Comparison of ENCODE assay signal across 13 mouse cellular contexts in the genomic region with DNA sequence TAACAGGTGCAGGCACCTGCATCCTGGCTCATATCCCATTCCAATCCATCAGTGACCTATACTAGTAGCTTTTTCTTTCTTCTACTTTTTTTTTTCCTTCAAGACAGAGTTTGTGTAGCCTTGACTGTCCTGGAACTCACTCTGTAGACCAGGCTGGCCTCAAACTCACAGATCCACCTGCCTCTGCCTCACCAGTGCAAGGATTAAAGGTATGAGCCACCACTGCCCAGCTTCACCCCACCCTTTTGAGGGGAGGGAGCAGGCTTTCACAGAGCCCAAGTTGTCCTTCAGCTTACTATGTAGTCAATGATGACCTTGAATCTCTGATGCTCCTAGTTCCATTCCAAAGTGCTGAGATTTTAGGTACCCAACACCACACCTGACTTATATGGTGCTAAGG. TPM values are rescaled to one million over a fixed set of nuclear protein-coding genes. Genes with fewer than 3 reads are reported as not detected.
A peak's percentile ranks its signal among the peaks of the same experiment; 100 is the strongest.
DNase-seq lines count a peak whose midpoint lies in the region; ATAC-seq and TF ChIP-seq lines count a peak whose summit lies in the region.
"Had no signal": no experiment of that assay in that cellular context is flagged by ENCODE, and none has a peak within 500 bp of the region (broad histone marks: within the 10 kb centered on the region; RNA-seq: fewer than 3 reads in every experiment).

No protein-coding gene starts in this region.

- DNase-seq in forebrain, embryonic 14.5 days (ENCODE audit: low spot score), result no peak
- DNase-seq in hindbrain, postnatal 0 days (ENCODE audit: low spot score), result no peak
- no peak for DNase-seq in hindbrain, embryonic 10.5 days (ENCODE audit: low spot score)
- DNase-seq in midbrain, embryonic 11.5 days (ENCODE audit: low spot score, missing footprints), result no peak
- no peak for DNase-seq in adrenal gland, adult 2 months
- DNase-seq: heart, adult 18-20 months; lung, embryonic 14.5 days; right cerebral cortex, postnatal 14 days had no signal

- TF ChIP-seq CTCF in hindbrain, postnatal 0 days (IDR thresholded peaks at IDR 0.05; ENCODE audit: low read depth), result no peak

- H3K4me1 ChIP-seq in forebrain, embryonic 14.5 days (ENCODE audit: control insufficient read depth, insufficient read depth, low read length), result peaks cover 19% of the 10 kb centered on the region
- peaks cover 23% of the 10 kb centered on the region for H3K4me1 ChIP-seq in forebrain, embryonic 15.5 days
- peaks cover 15% of the 10 kb centered on the region; the same call in 1 of the 2 replicates for H3K4me1 ChIP-seq in hindbrain, postnatal 0 days (ENCODE audit: insufficient read depth, low read length)
- H3K4me1 ChIP-seq in hindbrain, embryonic 10.5 days (replicated peaks), result peaks cover 27% of the 10 kb centered on the region
- H3K4me1 ChIP-seq in midbrain, embryonic 12.5 days, result peaks cover 24% of the 10 kb centered on the region
- H3K4me1 ChIP-seq in midbrain, embryonic 11.5 days (ENCODE audit: control insufficient read depth, insufficient read depth, low read length), result peaks cover 17% of the 10 kb centered on the region
- peaks cover 33% of the 10 kb centered on the region for H3K4me1 ChIP-seq in neural tube, embryonic 15.5 days

- no peaks in the 10 kb centered on the region for H3K9me3 ChIP-seq in forebrain, embryonic 14.5 days (replicated peaks; ENCODE audit: control insufficient read depth, low read length)
- H3K9me3 ChIP-seq in forebrain, embryonic 15.5 days, result no peaks in the 10 kb centered on the region
- no peaks in the 10 kb centered on the region for H3K9me3 ChIP-seq in hindbrain, postnatal 0 days (ENCODE audit: low read length)
- H3K9me3 ChIP-seq in hindbrain, embryonic 10.5 days, result no peaks in the 10 kb centered on the region
- no peaks in the 10 kb centered on the region for H3K9me3 ChIP-seq in midbrain, embryonic 12.5 days
- H3K9me3 ChIP-seq in midbrain, embryonic 11.5 days (ENCODE audit: control insufficient read depth, low read length), result no peaks in the 10 kb centered on the region
- no peaks in the 10 kb centered on the region for H3K9me3 ChIP-seq in neural tube, embryonic 15.5 days (replicated peaks)

- H3K9ac ChIP-seq in forebrain, embryonic 14.5 days (ENCODE audit: low read length), result 0 out of 2 replicates have a peak overlapping the region, but pooled peaks have one; percentile 88
- no peak overlapping the region for H3K9ac ChIP-seq in forebrain, embryonic 15.5 days (replicated peaks)
- H3K9ac ChIP-seq in hindbrain, postnatal 0 days (replicated peaks; ENCODE audit: low read length), result 0 out of 2 replicates have a peak overlapping the region, but pooled peaks have one; percentile 9
- 0 out of 2 replicates have a peak overlapping the region, but pooled peaks have one; percentile 20 for H3K9ac ChIP-seq in midbrain, embryonic 12.5 days (replicated peaks)
- no peak overlapping the region for H3K9ac ChIP-seq in midbrain, embryonic 11.5 days (ENCODE audit: low read length)
- H3K9ac ChIP-seq in neural tube, embryonic 15.5 days (replicated peaks), result no peak overlapping the region

- H3K36me3 ChIP-seq in forebrain, embryonic 14.5 days (ENCODE audit: control insufficient read depth, insufficient read depth, low read length), result peaks cover 7% of the 10 kb centered on the region
- 0 out of 2 replicates have a peak, but pooled peaks cover 5% of the 10 kb centered on the region for H3K36me3 ChIP-seq in forebrain, embryonic 15.5 days
- H3K36me3 ChIP-seq in hindbrain, postnatal 0 days (ENCODE audit: insufficient read depth, low read length), result no peaks in the 10 kb centered on the region
- 0 out of 2 replicates have a peak, but pooled peaks cover 2% of the 10 kb centered on the region for H3K36me3 ChIP-seq in hindbrain, embryonic 10.5 days
- no peaks in the 10 kb centered on the region for H3K36me3 ChIP-seq in midbrain, embryonic 12.5 days
- H3K36me3 ChIP-seq in midbrain, embryonic 11.5 days (ENCODE audit: control insufficient read depth, insufficient read depth, low read length), result no peaks in the 10 kb centered on the region
- no peaks in the 10 kb centered on the region for H3K36me3 ChIP-seq in neural tube, embryonic 15.5 days

- H3K4me3 ChIP-seq in forebrain, embryonic 14.5 days (ENCODE audit: low read depth, low read length), result no peak overlapping the region
- no peak overlapping the region for H3K4me3 ChIP-seq in forebrain, embryonic 15.5 days
- no peak overlapping the region for H3K4me3 ChIP-seq in hindbrain, postnatal 0 days (ENCODE audit: low read length)
- no peak overlapping the region for H3K4me3 ChIP-seq in hindbrain, embryonic 10.5 days
- H3K4me3 ChIP-seq in midbrain, embryonic 12.5 days, result no peak overlapping the region
- H3K4me3 ChIP-seq in midbrain, embryonic 11.5 days (ENCODE audit: low read depth, low read length), result no peak overlapping the region
- H3K4me3 ChIP-seq in neural tube, embryonic 15.5 days (replicated peaks), result no peak overlapping the region

- no peak overlapping the region for H3K27ac ChIP-seq in forebrain, embryonic 14.5 days (ENCODE audit: low read depth, low read length)
- no peak overlapping the region for H3K27ac ChIP-seq in forebrain, embryonic 15.5 days (replicated peaks)
- H3K27ac ChIP-seq in hindbrain, postnatal 0 days, result no peak overlapping the region
- no peak overlapping the region for H3K27ac ChIP-seq in hindbrain, embryonic 10.5 days
- no peak overlapping the region for H3K27ac ChIP-seq in midbrain, embryonic 12.5 days (replicated peaks)
- H3K27ac ChIP-seq in midbrain, embryonic 11.5 days (ENCODE audit: low read depth, low read length), result no peak overlapping the region
- no peak overlapping the region for H3K27ac ChIP-seq in neural tube, embryonic 15.5 days (replicated peaks)

- peaks cover 18% of the 10 kb centered on the region for H3K27me3 ChIP-seq in forebrain, embryonic 14.5 days (replicated peaks; ENCODE audit: control insufficient read depth, insufficient read depth, low read length)
- peaks cover 18% of the 10 kb centered on the region for H3K27me3 ChIP-seq in forebrain, embryonic 15.5 days
- H3K27me3 ChIP-seq in hindbrain, postnatal 0 days (ENCODE audit: insufficient read depth, low read length), result peaks cover 8% of the 10 kb centered on the region; the same call in 1 of the 2 replicates
- H3K27me3 ChIP-seq in hindbrain, embryonic 10.5 days (ENCODE audit: insufficient read depth, poor library complexity, severe bottlenecking), result peaks cover 24% of the 10 kb centered on the region
- H3K27me3 ChIP-seq in midbrain, embryonic 12.5 days, result peaks cover 25% of the 10 kb centered on the region
- peaks cover 21% of the 10 kb centered on the region for H3K27me3 ChIP-seq in midbrain, embryonic 11.5 days (ENCODE audit: control insufficient read depth, insufficient read depth, low read length)
- peaks cover 18% of the 10 kb centered on the region for H3K27me3 ChIP-seq in neural tube, embryonic 15.5 days (replicated peaks)

- no peak overlapping the region for H3K4me2 ChIP-seq in forebrain, embryonic 14.5 days (ENCODE audit: low read length)
- no peak overlapping the region for H3K4me2 ChIP-seq in forebrain, embryonic 15.5 days (replicated peaks)
- H3K4me2 ChIP-seq in hindbrain, postnatal 0 days (ENCODE audit: low read depth, low read length), result no peak overlapping the region
- H3K4me2 ChIP-seq in midbrain, embryonic 12.5 days (replicated peaks), result peak overlapping the region; percentile 91; the same call in 1 of the 2 replicates
- no peak overlapping the region for H3K4me2 ChIP-seq in midbrain, embryonic 11.5 days
- H3K4me2 ChIP-seq in neural tube, embryonic 15.5 days, result peak overlapping the region; percentile 89

- ATAC-seq in forebrain, embryonic 14.5 days, result no peak
- ATAC-seq in forebrain, embryonic 15.5 days (replicated peaks), result no peak
- ATAC-seq in hindbrain, postnatal 0 days, result no peak
- no peak for ATAC-seq in midbrain, embryonic 12.5 days (ENCODE audit: low FRiP score, low read depth)
- no peak for ATAC-seq in midbrain, embryonic 11.5 days (ENCODE audit: low FRiP score)
- ATAC-seq in neural tube, embryonic 15.5 days (ENCODE audit: low FRiP score), result no peak
- ATAC-seq: activated CD4-positive, CD25-positive, alpha-beta regulatory T cell, adult 4 months had no signal

RNA-seq across cellular contexts. Expression of a gene that starts 2.2 kb away (rescaled TPM):
- polyA plus RNA-seq in forebrain, embryonic 14.5 days (2014; fragmentation: Nextera tagmentation; extraction: Ambion mirVana), result 6.3 and 7.0 TPM in 2 replicates
- 20.3 and 21.2 TPM in 2 replicates for polyA plus RNA-seq in forebrain, embryonic 15.5 days (2015; fragmentation: Nextera tagmentation; extraction: Ambion mirVana)
- 47.0 and 61.6 TPM in 2 replicates for total RNA-seq in hindbrain, postnatal 0 days (2014; rRNA removed)
- polyA plus RNA-seq in hindbrain, postnatal 0 days (2015; fragmentation: Nextera tagmentation; extraction: Ambion mirVana), result 11.8 and 12.3 TPM in 2 replicates
- polyA plus RNA-seq in hindbrain, embryonic 10.5 days (2016; fragmentation: Nextera tagmentation; extraction: Ambion mirVana), result 8.4 and 12.0 TPM in 2 replicates
- polyA plus RNA-seq in midbrain, embryonic 12.5 days (2016; fragmentation: Nextera tagmentation; extraction: Ambion mirVana), result 13.9 and 14.3 TPM in 2 replicates
- 3.4 and 3.7 TPM in 2 replicates for polyA plus RNA-seq in midbrain, embryonic 11.5 days (2014; fragmentation: Nextera tagmentation; extraction: Ambion mirVana)
- 16.9 and 17.1 TPM in 2 replicates for polyA plus RNA-seq in neural tube, embryonic 15.5 days (2015; fragmentation: Nextera tagmentation; extraction: Ambion mirVana)
- total RNA-seq in adrenal gland, adult 2 months (2021), result 10 to 100 TPM; 29.3 to 62.8 TPM
- 67.6 and 87.7 TPM in 2 replicates for polyA plus RNA-seq in adrenal gland, adult 2 months (2012; rRNA removed)

RNA-seq across cellular contexts. Expression of a gene that starts 5.7 kb away (rescaled TPM):
- 0.45 and 1.1 TPM in 2 replicates for polyA plus RNA-seq in forebrain, embryonic 14.5 days (2014; fragmentation: Nextera tagmentation; extraction: Ambion mirVana)
- polyA plus RNA-seq in forebrain, embryonic 15.5 days (2015; fragmentation: Nextera tagmentation; extraction: Ambion mirVana), result 0.85 and 0.96 TPM in 2 replicates
- total RNA-seq in hindbrain, postnatal 0 days (2014; rRNA removed), result 2.0 TPM in 1 of 2 replicates, not detected in the other
- polyA plus RNA-seq in hindbrain, postnatal 0 days (2015; fragmentation: Nextera tagmentation; extraction: Ambion mirVana), result 2.9 and 3.7 TPM in 2 replicates
- polyA plus RNA-seq in hindbrain, embryonic 10.5 days (2016; fragmentation: Nextera tagmentation; extraction: Ambion mirVana), result 0.46 TPM in 1 of 2 replicates, not detected in the other
- polyA plus RNA-seq in midbrain, embryonic 12.5 days (2016; fragmentation: Nextera tagmentation; extraction: Ambion mirVana), result 0.68 and 0.97 TPM in 2 replicates
- not detected in 2 replicates for polyA plus RNA-seq in midbrain, embryonic 11.5 days (2014; fragmentation: Nextera tagmentation; extraction: Ambion mirVana)
- polyA plus RNA-seq in neural tube, embryonic 15.5 days (2015; fragmentation: Nextera tagmentation; extraction: Ambion mirVana), result 6.8 TPM in 2 replicates
- total RNA-seq in adrenal gland, adult 2 months (2021), result under 1 TPM in 1 of 2 experiments, not detected in 1; 0.58 TPM
- polyA plus RNA-seq in adrenal gland, adult 2 months (2012; rRNA removed), result not detected in 2 replicates
- total RNA-seq: common myeloid progenitor, adult 5-6 weeks; heart, adult 18-20 months had no signal
- polyA plus RNA-seq: activated CD4-positive, CD25-positive, alpha-beta regulatory T cell, adult 4 months had no signal

RNA-seq across cellular contexts. Expression of a gene that starts 9.5 kb away (rescaled TPM):
- 229 and 233 TPM in 2 replicates for polyA plus RNA-seq in forebrain, embryonic 14.5 days (2014; fragmentation: Nextera tagmentation; extraction: Ambion mirVana)
- 231 and 241 TPM in 2 replicates for polyA plus RNA-seq in forebrain, embryonic 15.5 days (2015; fragmentation: Nextera tagmentation; extraction: Ambion mirVana)
- total RNA-seq in hindbrain, postnatal 0 days (2014; rRNA removed), result 184 and 228 TPM in 2 replicates
- 587 and 589 TPM in 2 replicates for polyA plus RNA-seq in hindbrain, postnatal 0 days (2015; fragmentation: Nextera tagmentation; extraction: Ambion mirVana)
- 155 and 196 TPM in 2 replicates for polyA plus RNA-seq in hindbrain, embryonic 10.5 days (2016; fragmentation: Nextera tagmentation; extraction: Ambion mirVana)
- polyA plus RNA-seq in midbrain, embryonic 12.5 days (2016; fragmentation: Nextera tagmentation; extraction: Ambion mirVana), result 172 and 191 TPM in 2 replicates
- polyA plus RNA-seq in midbrain, embryonic 11.5 days (2014; fragmentation: Nextera tagmentation; extraction: Ambion mirVana), result 123 and 127 TPM in 2 replicates
- polyA plus RNA-seq in neural tube, embryonic 15.5 days (2015; fragmentation: Nextera tagmentation; extraction: Ambion mirVana), result 392 and 417 TPM in 2 replicates
- total RNA-seq in adrenal gland, adult 2 months (2021), result 100 to 1,000 TPM; 297 to 298 TPM
- 90.2 and 91.2 TPM in 2 replicates for polyA plus RNA-seq in adrenal gland, adult 2 months (2012; rRNA removed)

RNA-seq across cellular contexts. Expression of a gene that starts 9.9 kb away (rescaled TPM):
- 125 and 150 TPM in 2 replicates for polyA plus RNA-seq in forebrain, embryonic 14.5 days (2014; fragmentation: Nextera tagmentation; extraction: Ambion mirVana)
- 116 and 125 TPM in 2 replicates for polyA plus RNA-seq in forebrain, embryonic 15.5 days (2015; fragmentation: Nextera tagmentation; extraction: Ambion mirVana)
- 61.7 and 68.6 TPM in 2 replicates for total RNA-seq in hindbrain, postnatal 0 days (2014; rRNA removed)
- 109 and 111 TPM in 2 replicates for polyA plus RNA-seq in hindbrain, postnatal 0 days (2015; fragmentation: Nextera tagmentation; extraction: Ambion mirVana)
- polyA plus RNA-seq in hindbrain, embryonic 10.5 days (2016; fragmentation: Nextera tagmentation; extraction: Ambion mirVana), result 148 and 157 TPM in 2 replicates
- 129 and 139 TPM in 2 replicates for polyA plus RNA-seq in midbrain, embryonic 12.5 days (2016; fragmentation: Nextera tagmentation; extraction: Ambion mirVana)
- polyA plus RNA-seq in midbrain, embryonic 11.5 days (2014; fragmentation: Nextera tagmentation; extraction: Ambion mirVana), result 147 and 151 TPM in 2 replicates
- polyA plus RNA-seq in neural tube, embryonic 15.5 days (2015; fragmentation: Nextera tagmentation; extraction: Ambion mirVana), result 103 and 113 TPM in 2 replicates
- 100 to 1,000 TPM; 103 to 118 TPM for total RNA-seq in adrenal gland, adult 2 months (2021)
- 197 and 206 TPM in 2 replicates for polyA plus RNA-seq in adrenal gland, adult 2 months (2012; rRNA removed)

RNA-seq across cellular contexts. Expression of a gene that starts 14.9 kb away (rescaled TPM):
- polyA plus RNA-seq in forebrain, embryonic 14.5 days (2014; fragmentation: Nextera tagmentation; extraction: Ambion mirVana), result 0.77 and 0.98 TPM in 2 replicates
- 1.4 and 1.8 TPM in 2 replicates for polyA plus RNA-seq in forebrain, embryonic 15.5 days (2015; fragmentation: Nextera tagmentation; extraction: Ambion mirVana)
- 13.3 and 17.6 TPM in 2 replicates for total RNA-seq in hindbrain, postnatal 0 days (2014; rRNA removed)
- 15.9 and 21.7 TPM in 2 replicates for polyA plus RNA-seq in hindbrain, postnatal 0 days (2015; fragmentation: Nextera tagmentation; extraction: Ambion mirVana)
- polyA plus RNA-seq in hindbrain, embryonic 10.5 days (2016; fragmentation: Nextera tagmentation; extraction: Ambion mirVana), result not detected in 2 replicates
- polyA plus RNA-seq in midbrain, embryonic 12.5 days (2016; fragmentation: Nextera tagmentation; extraction: Ambion mirVana), result 0.19 and 0.52 TPM in 2 replicates
- not detected in 2 replicates for polyA plus RNA-seq in midbrain, embryonic 11.5 days (2014; fragmentation: Nextera tagmentation; extraction: Ambion mirVana)
- polyA plus RNA-seq in neural tube, embryonic 15.5 days (2015; fragmentation: Nextera tagmentation; extraction: Ambion mirVana), result 11.8 and 13.8 TPM in 2 replicates
- total RNA-seq in adrenal gland, adult 2 months (2021), result under 1 TPM in 1 of 2 experiments, not detected in 1; 0.31 TPM
- 0.06 TPM in 1 of 2 replicates, not detected in the other for polyA plus RNA-seq in adrenal gland, adult 2 months (2012; rRNA removed)
- total RNA-seq: common myeloid progenitor, adult 5-6 weeks; heart, adult 18-20 months had no signal
- polyA plus RNA-seq: activated CD4-positive, CD25-positive, alpha-beta regulatory T cell, adult 4 months had no signal

Comparison
In these comparisons a context has a peak if more than half of its experiments do, and no peak if none do; other contexts are left out.
1. H3K4me2 ChIP-seq: peak in midbrain, embryonic 12.5 days (single experiment) and neural tube, embryonic 15.5 days (single experiment); none in forebrain, embryonic 14.5 days (single experiment), forebrain, embryonic 15.5 days (single experiment), hindbrain, postnatal 0 days (single experiment) and midbrain, embryonic 11.5 days (single experiment).
2. H3K9ac ChIP-seq: peak in forebrain, embryonic 14.5 days (single experiment), hindbrain, postnatal 0 days (single experiment) and midbrain, embryonic 12.5 days (single experiment); none in forebrain, embryonic 15.5 days (single experiment), midbrain, embryonic 11.5 days (single experiment) and neural tube, embryonic 15.5 days (single experiment).